Mouse (Mus musculus): ENCODE measurements around the gene Nt5c1b.

Nt5c1b gene

DNA sequence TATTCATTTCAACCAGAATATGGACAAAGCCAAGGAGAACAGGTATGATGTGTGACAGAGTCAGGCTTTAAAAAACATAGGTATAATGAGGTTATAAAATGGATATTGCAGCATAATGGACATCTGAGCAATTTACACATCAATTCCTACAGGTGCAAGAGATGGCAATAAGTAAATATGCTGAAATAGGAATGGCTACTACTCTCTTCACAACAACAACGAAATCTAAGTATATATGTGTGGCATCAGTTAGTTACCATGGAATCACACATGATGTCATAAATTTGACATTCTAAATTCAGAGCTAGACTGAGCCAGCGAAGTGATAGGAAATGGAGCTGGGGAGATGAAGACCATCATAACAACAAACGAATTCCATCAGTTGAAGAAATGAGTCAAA is at the start of gene Nt5c1b:
Nt5c1b (plus strand) TSS at position 301 of the 400 bp plus-strand sequence.
- no peak for DNase-seq

- DNase-seq, result no peak
Measured at GRCm38 (mm10) chr12:10327651-10328050, 42.1 kb upstream of the Nt5c1b start.

DNA sequence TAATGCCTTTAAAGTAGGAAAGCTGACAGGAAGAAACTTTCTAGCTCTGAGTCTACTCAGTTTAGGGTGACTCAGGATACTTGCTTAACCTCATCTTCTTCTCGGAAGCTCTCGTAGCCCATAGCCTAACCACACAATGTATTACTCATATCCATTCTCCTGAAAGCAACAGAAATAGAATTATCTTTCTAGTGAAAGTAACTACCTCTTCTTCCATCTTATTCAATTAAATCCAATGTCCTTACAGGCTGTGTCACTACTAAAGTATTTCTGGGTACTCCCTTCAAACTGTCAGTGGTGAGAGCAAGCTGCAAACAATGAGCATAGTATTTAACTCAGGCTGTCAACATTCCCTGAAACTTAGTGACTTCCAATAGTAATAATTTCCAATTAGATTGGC is 40.3 kb upstream of the Nt5c1b start:
- DNase-seq, result no peak

DNA sequence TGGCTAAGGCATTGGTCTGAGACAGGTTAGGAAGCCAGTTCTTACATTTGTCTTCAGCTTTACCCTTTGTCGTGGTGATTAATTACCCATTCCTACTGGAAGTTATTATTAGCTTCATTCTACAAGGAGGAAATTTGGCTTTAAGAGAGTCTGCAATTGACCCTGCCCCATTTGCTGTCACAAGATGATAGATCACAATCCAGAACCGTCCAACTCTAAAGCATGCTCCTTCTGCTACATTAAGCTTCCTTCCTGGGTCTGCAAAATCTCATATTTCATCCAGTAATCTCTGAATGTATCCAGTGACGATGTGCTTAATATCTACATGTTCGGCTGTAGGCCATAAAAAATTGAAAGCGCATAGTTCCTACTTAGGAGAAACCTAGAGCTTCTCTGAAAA is 29.2 kb upstream of the Nt5c1b start:
- no peak for DNase-seq

GRCm38 (mm10) chr12:10350706-10351105 is 19.1 kb upstream of the Nt5c1b start:
- DNase-seq, result no peak

GRCm38 (mm10) chr12:10357756-10358155 is 12.0 kb upstream of the Nt5c1b start:
- DNase-seq, result no peak

DNA sequence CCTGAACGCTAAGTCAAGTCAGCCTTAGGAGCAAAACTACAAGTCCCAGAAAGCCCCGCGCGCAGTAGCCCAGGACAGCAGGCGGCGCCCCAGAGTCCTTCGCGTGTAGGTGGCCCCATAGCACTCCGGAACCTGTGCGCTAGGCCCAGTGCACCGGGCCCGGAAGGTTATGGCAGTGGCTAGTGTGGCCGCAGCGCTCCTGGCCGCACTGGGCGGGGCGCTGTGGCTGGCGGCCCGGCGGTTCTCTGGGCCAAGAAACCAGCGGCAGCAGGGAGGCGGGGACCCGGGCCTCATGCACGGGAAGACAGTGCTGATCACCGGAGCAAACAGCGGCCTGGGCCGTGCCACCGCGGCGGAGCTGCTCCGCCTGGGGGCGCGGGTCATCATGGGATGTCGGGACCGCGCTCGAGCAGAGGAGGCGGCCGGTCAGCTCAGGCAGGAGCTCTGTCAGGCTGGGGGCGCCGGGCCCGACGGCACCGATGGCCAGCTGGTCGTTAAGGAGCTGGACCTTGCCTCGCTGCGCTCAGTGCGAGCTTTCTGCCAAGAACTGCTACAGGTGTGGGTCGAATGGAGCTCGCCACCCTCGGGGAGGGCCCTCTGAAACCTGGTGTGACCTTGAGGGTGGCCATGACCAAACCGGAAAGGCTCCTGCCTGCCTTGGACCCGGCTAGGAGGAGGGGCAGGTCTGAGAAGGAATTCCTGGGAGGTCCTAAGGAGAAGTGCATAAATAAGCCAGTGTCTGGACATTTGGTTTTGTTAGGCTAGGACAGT is 21.1 kb downstream of the Nt5c1b start, which contains the start of gene Rdh14:
Rdh14 (plus strand) TSS at position 102 of the 771 bp plus-strand sequence.
- peak; percentile 97 for DNase-seq

GRCm38 (mm10) chr12:10400788-10401187 is 31.0 kb downstream of the Nt5c1b start:
- DNase-seq, result no peak

- no peak for DNase-seq
Measured at GRCm38 (mm10) chr12:10402421-10403115, 32.8 kb downstream of the Nt5c1b start.

DNA sequence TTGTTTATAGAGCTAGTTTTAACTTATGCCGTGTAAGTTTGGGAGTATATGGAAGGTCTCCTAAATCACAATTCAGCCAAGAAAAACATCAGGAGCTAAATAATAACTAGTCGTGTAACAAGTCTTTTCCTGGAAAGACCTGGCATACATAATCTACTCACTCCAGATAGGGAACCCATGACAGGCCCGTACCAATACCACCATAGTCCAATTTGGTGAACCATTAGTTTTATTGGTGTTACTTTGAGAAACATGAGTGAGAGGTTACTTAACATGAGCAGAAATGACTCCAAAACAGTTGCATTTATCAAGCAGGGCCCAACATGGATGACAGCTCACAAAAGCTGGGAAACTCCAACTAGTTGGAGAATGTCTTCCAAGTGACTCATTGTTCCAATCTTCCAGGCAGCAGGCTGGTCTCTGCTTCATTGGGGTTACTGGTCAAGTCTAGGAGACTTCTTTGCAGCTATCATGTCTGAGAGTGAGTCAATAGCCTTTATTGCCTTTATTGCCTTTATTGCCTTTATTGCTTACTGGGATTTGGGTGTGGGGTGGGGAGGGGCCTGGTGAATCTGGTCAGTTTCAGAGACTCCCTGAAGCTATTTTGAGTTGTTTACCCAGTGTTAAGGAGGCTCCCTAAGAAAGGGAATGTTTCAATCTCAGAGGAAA is 40.9 kb downstream of the Nt5c1b start:
- DNase-seq, result no peak

- no peak for DNase-seq
Measured at GRCm38 (mm10) chr12:10411453-10411852, 41.7 kb downstream of the Nt5c1b start.

GRCm38 (mm10) chr12:10422347-10422746 is 52.6 kb downstream of the Nt5c1b start:
- no peak for DNase-seq

DNA sequence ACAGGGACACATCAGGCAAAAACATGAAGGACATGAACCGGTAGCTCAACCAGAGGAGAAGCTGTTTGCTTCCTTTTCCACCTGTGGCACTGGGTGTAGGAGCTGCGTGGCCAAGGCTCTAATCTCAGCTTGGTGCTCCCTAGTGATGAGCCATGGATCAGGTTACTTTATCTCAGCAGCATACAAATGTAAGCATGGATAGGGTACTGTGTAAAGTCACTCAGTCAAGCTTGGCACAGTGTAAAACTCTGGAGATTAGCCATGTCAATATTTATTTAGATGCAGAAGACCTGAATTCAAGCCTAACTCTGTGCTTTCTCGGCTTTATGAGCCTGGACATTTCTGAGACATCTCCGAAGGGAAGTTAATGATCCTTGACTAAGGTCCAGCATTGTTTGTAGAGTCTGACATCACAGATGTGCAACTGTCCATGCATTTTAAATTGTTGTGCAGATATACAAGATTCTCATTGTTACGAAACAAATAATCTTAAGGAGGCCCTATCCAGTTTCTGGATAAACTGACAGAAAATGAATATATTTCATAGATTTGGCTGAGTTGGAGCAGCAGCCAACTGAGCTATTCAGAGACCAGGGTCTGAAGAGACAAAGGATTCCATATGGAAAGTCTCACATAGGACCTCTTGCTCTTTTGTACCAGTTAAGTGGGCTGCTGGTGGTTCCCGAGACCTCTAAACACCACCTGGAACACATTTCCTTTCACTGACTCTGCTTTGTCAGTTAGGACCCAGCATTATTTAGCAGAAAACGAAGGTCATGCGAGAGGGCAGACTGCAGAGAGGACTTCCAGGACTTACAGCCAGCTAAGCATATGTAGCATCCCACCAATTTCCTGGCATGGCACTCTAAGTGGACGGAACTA is 56.5 kb downstream of the Nt5c1b start:
- DNase-seq, result no peak

DNA sequence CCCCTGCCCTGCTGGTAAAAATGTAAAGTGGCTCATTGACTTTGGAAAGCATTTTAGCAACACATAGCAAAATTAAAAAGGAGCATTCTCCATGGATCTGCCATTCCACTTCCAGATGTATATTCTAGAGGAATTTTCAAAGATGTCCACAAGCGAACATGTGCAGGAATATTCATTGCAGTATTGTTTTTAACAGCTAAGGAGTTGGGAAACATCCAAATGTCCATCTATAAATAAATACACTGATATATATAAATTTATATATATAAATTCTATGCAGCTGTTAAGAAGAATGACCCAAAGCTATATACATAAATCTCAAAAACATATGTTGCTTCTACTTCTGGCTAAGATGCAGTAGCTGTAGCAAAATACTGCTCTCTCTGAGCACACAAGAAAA is 61.2 kb downstream of the Nt5c1b start:
- no peak for DNase-seq

GRCm38 (mm10) chr12:10438054-10439001 is 68.6 kb downstream of the Nt5c1b start:
- DNase-seq, result peak; percentile 69

Measured in cerebellum, adult 8-10 months (tissue).